Mouse (Mus musculus): ENCODE measurements around the gene Pim3.
A peak's percentile ranks its signal among the peaks of the same experiment; 100 is the strongest.

Gene Pim3

DNA sequence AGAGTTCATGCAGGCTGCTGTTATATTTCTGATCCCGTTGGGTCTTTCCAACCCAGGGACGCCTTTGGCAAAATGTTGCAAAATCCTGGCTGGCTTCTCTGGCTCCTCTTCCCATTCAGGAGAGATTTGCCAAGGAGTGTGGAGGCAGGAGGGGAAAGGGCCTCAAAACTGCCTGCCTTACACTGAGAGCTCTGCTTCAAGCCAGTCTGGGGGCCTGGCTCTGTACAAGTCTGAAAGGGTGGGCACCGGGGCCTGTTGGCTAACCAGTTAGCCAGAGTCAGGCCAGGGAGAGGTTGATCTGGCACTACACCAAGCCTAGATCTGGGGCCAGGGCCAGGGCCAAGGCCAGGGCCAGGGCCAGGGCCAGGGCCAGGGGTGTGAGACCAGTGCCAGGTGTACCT is 3.8 kb upstream of the Pim3 start:
- peak; percentile 61 to 65 for DNase-seq

DNA sequence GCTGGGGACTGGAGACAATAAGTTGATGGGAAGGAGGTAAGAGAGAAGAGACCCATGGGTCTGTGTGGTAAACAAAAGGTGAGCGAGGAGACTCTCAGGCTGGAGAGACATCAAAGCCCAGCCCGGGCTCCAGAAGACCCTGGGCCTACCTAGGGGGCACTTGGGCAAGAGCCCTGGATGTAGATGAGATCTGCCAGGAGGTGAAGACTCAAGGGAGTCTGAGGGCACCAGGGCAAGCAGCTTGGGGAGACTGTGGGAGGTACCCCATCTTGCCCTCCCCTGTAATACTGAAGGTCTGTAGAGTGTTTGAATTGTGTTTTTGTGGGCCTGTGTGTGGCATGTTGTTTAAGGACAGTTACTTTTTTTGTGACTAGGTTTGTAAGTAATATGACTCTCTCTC is 3.3 kb upstream of the Pim3 start:
- no peak for DNase-seq

GRCm38 (mm10) chr15:88859206-88859970 is 2.6 kb upstream of the Pim3 start:
- no peak for DNase-seq

DNA sequence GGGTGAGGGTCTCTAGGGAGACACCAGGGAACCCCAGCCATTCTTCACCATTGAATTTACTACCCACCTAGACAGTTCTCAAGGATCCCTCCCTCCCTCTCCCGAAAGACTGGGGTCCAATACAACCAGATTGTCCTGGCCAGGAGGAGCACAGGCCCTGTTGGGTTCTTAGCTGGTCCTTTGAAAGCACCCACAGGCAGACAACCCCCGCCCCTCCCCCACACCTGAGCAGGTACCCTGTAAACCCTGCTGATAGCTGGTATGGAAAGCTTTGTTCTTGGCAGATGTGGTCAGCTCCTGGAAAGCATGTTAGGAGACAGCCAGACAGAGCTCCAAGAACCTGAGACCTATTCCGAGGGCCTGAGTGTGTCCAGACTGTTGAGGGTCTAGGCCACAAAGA is 1.2 kb upstream of the Pim3 start:
- no peak for DNase-seq

- DNase-seq: peak; percentile 76 to 79
Measured at GRCm38 (mm10) chr15:88862881-88863694, 1.1 kb downstream of the Pim3 start.

DNA sequence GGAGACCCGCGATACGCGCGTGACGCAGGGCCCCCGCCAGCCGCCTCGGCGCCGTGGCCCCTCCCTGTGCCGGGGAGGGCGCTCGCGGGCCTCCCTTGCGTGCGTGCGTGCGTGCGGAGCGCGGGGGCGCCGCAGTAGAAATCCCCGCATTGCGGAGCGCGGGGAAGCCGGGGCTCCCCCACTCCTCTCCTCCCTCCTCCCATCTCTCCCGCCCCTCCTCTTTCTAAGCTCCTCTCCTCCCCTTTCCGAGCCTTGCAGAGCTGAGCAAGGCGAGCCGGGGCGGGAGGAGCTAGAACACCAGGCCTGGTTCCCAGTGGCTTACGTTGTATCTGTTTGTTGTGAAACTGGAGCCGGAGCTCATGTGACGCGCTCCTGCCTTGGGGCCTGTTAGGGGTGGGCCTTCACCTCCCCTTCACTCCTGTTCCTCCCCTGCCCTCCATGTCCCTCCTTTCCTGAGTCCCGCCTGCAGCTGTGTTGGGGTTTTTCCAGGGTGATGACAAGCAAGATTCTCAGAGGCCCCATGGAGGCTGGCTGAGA is 1.8 kb downstream of the Pim3 start:
- peak; percentile 96 to 97 for DNase-seq

GRCm38 (mm10) chr15:88864270-88865030 is 2.5 kb downstream of the Pim3 start:
- peak in 1 of 2 experiments; percentile 29 for DNase-seq

- DNase-seq: no peak
Measured at GRCm38 (mm10) chr15:88865061-88865460, 3.1 kb downstream of the Pim3 start.

DNA sequence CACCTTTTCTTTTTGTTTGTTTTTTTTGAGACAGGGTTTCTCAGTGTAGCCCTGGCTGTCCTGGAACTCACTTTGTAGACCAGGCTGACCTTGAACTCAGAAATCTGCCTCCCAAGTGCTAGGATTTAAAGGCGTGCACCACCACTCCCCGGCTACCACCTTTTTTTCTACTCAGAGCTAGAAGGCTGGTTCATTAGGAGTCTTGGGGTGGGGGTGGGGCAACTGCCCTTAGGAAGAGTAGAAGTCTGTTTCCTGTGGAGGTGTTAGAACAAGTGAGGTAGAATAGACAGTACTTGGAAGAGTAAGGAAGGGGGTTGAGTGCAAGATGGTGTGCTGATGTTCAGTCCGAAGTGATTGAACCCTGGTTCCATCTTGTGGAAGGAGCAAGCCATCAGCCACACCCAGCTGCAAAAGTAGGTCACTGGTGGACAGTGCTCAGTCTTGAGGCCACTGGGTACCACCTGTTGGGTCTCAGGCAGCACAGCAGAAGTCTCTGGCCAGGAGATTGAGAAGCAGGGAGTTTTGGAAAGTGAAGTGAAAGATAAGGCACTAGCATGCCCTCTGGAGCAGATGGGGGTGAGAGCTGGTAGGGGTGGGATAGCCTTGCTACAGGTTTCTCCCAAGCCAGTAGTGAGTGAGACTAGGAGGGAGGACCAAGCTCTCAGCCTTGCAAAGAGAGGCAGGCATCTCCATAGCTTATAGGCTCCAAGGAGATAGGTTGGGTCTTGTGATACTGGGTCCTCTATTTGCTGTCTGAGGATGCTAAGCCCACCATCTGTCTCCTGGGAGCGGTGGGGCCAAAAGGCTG is 4.1 kb downstream of the Pim3 start:
- DNase-seq: no peak

DNA sequence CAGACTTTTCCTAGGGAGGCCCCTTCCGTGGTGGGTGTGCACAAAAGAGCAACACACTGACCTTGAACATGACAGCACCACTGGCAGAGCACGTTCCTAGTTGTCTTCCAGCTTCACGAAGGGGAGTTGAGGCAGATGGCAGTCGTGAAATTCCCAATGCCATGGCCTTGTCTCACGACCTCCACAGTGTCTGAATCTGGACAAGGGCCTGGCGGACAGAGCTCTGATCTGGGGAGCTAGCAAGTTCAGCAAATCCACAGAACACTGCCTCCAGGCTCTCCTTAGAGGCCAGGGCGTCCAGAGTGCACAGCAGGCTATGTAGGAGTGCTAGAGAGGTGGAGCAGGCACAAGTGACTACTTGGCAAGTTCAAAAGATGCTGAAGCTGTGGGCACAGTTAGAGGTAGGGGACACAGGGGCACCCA is 5.0 kb downstream of the Pim3 start:
- DNase-seq: no peak

DNA sequence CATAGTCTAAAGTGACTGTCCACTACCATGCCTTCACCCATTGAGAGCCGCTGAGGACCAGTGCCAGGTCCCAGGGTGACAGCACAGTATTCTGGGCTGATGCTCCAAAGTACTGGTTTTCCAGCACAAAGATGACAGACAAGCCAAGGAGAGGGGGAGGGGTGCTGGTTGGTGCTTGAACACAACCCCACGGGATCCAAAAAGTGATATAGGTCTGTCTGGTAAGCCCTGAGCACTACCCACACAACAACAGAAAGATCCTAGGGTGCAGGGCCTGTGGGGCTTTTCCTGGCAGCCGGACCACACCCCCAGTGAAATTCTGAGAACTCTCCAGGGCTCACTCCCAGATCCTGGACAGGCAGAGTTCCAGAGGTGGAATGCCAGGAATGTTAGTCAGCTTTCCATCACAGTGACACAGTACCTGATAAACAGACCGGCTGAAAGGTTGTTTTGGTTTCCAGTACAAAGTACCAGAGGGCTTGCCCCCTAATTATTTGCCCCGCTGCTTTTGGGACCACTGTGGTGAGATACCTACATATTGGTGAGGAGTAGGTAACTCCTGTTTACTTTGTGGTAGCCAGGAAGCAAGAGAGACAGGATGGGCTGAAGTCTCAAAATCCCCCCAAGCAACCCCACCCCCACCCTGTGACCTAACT is 5.5 kb downstream of the Pim3 start:
- peak; percentile 84 to 88 for DNase-seq

DNA sequence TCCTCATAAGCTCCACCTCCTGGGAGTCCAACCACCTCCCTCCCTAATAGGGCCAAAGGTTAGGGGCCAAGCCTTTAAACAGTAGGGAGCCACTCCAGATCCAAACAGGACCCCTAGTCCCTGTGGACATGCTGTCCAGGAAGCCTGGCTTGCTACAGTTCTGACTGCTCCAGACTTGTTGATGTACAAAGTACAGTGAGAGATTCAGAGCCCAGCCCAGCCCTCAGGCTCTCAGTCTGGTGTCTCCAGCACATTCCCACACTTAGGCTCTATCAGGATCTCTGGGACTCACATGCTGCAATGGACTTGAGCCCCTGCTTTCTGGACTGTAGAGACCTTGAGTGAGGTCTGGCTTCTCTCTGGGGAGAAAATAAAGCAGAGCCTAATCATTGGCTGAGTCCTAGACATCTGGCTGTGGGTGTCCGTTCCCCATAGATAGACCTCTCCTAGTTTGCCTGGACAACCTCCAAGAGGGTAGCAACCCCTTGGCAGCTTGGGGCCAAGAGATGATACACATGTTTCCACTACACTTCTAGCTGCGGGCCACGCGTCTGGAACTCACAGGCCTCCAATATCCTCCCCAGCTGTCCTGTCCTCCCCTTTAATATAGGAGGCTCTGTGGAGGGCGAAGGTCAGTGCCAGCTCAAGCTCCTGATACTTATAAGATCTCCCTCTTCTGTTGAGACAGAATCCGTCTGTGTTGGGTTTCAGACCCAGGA is 6.2 kb downstream of the Pim3 start:
- DNase-seq: peak; percentile 73 to 81

- no peak for DNase-seq
Measured at GRCm38 (mm10) chr15:88870418-88871185, 8.6 kb downstream of the Pim3 start.

GRCm38 (mm10) chr15:88874061-88874460 is 12.1 kb downstream of the Pim3 start:
- DNase-seq: no peak

DNA sequence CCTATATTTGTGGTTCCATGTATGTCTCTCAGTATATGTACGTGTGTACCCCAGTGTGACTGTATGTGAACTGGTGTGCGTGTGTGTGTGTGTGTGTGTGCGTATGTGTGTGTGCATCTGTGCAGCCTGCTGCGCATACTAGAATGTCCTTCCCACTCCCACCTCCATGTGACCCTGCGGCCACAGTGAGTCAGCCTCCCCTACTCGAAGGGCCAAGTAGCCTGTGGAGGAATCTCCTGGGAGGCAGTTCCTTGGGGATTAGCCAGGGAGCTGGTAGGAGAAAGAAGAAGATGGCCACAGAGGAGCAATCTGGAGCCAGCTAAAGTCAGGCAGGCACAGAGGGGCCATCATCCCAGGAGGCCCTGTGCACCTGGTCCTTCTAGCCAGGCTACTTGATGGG is 12.5 kb downstream of the Pim3 start:
- no peak for DNase-seq

GRCm38 (mm10) chr15:88875625-88876081 is 13.7 kb downstream of the Pim3 start:
- peak in 1 of 2 experiments; percentile 71 for DNase-seq

- DNase-seq: peak; percentile 76 to 84
Measured at GRCm38 (mm10) chr15:88876155-88877020, 14.4 kb downstream of the Pim3 start.

- DNase-seq: no peak
Measured at GRCm38 (mm10) chr15:88877021-88877400, 15.0 kb downstream of the Pim3 start.

All from lung, adult 18-20 months (tissue).